ENCODE assay signal across 1 mouse cellular context in the genomic region with DNA sequence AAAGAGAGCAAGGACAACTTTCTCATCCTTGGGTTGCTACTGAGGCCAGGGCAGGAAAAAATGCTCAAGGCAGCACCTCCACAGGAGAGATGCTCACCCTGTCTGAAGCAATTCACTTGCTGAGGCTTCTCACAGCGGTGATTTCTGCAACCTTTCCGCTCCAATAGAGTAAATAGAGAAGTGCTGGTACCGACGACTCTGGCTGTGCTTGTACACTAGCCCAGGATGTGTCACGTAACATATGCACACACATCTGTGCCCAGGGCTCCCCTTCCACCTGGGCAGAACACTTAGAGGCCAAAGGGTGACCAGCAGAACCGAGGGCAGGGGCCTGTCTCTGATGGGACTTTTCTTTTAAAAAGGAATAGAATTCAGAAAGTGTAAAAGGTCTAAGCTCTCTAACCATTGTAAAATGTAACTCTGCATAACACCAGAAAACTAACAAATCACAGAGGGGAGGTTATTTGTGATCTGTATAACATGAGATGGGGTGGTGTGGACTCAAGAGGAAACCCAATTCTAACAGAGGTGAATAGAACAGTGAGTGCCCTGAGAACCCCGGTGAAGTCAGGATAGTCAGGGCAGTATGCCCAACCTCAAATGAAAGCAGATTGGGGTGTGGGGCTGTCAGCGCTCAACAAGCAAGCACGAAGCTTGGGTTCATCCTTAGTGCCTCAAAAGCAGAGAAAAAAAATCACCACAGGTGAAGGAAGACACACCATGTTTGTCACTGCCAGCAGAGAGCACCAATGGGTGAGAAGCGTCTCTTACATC.
TF ChIP-seq lines count a peak whose summit lies in the region.

No protein-coding gene starts in this region.

TF ChIP-seq in CH12.LX, 34 proteins besides CTCF, POLR2A, EP300 and RAD21:
- TF ChIP-seq USF1 (IDR thresholded peaks at IDR 0.05; ENCODE audit: low read depth, low read length), result no peak
- no peak for TF ChIP-seq MAFK (IDR thresholded peaks at IDR 0.05; ENCODE audit: insufficient replicate concordance, low read length)
- TF ChIP-seq TCF12 (IDR thresholded peaks at IDR 0.05; ENCODE audit: low read depth, low read length), result no peak
- no peak for TF ChIP-seq ETS1 (conservative IDR thresholded peaks at IDR 0.05; ENCODE audit: low read depth, low read length)
- no peak for TF ChIP-seq RCOR1 (conservative IDR thresholded peaks at IDR 0.05; ENCODE audit: low read depth, low read length)
- TF ChIP-seq ZMIZ1 (IDR thresholded peaks at IDR 0.05; ENCODE audit: low read depth, low read length), result 0 out of 2 replicates have a peak, but pooled peaks have one; percentile 64
